ENCODE assay signal across 10 mouse cellular contexts in genomic region chr1:168180622-168181441, GRCm38 (mm10).
DNase-seq lines count a peak whose midpoint lies in the region; ATAC-seq lines count a peak whose summit lies in the region.
"Had no signal": no experiment of that assay in that cellular context is flagged by ENCODE, and none has a peak within 500 bp of the region (broad histone marks: within the 10 kb centered on the region; RNA-seq: fewer than 3 reads in every experiment).

No protein-coding gene starts in this region.

- no peaks in the 10 kb centered on the region for H3K9me3 ChIP-seq in embryonic facial prominence, embryonic 14.5 days (ENCODE audit: control insufficient read depth, low read length)
- no peaks in the 10 kb centered on the region for H3K9me3 ChIP-seq in hindbrain, embryonic 11.5 days (ENCODE audit: control insufficient read depth, low read length)
- H3K9me3 ChIP-seq in limb, embryonic 10.5 days (replicated peaks) = no peaks in the 10 kb centered on the region
- H3K9me3 ChIP-seq: limb, embryonic 13.5 days had no signal

- no peak overlapping the region for H3K4me3 ChIP-seq in embryonic facial prominence, embryonic 14.5 days (ENCODE audit: low read depth, low read length)
- H3K4me3 ChIP-seq in hindbrain, embryonic 11.5 days (ENCODE audit: low read depth, low read length) = no peak overlapping the region
- H3K4me3 ChIP-seq in limb, embryonic 10.5 days = no peak overlapping the region
- H3K4me3 ChIP-seq: limb, embryonic 13.5 days had no signal

- no peak for DNase-seq in frontal cortex, postnatal 25 days (ENCODE audit: low spot score in 2 of 2)
- peak; percentile 79 for DNase-seq in embryonic facial prominence, embryonic 14.5 days (ENCODE audit: low spot score)
- DNase-seq in heart, postnatal 14 days = peak; percentile 78 to 85
- peak; percentile 60 for DNase-seq in lung, postnatal 14 days
- no peak for DNase-seq in hindbrain, embryonic 11.5 days (ENCODE audit: low spot score)
- DNase-seq in limb, embryonic 10.5 days (ENCODE audit: low spot score) = no peak

- ATAC-seq in frontal cortex, adult (ENCODE audit: low TSS enrichment) = peak; percentile 41
- peak; percentile 76; the same call in 1 of the 2 replicates for ATAC-seq in embryonic facial prominence, embryonic 14.5 days (ENCODE audit: low read depth)
- ATAC-seq in activated CD4-positive, CD25-positive, alpha-beta regulatory T cell, adult 4 months = no peak
- no peak for ATAC-seq in hindbrain, embryonic 11.5 days (ENCODE audit: low FRiP score)

- 61% methylated on average over 9 of the region's 9 CpGs for WGBS in embryonic facial prominence, embryonic 14.5 days
- 90% methylated on average over 9 of the region's 9 CpGs for WGBS in hindbrain, embryonic 11.5 days
- 94% methylated on average over 9 of the region's 9 CpGs for WGBS in limb, embryonic 10.5 days

- intact Hi-C loops in heart, postnatal 14 days (cut with DNase I) = no loop called here

- no peak overlapping the region for H3K4me2 ChIP-seq in embryonic facial prominence, embryonic 14.5 days (ENCODE audit: low read depth, low read length)
- H3K4me2 ChIP-seq in hindbrain, embryonic 11.5 days (replicated peaks; ENCODE audit: low read depth, low read length) = no peak overlapping the region
- H3K4me2 ChIP-seq: limb, embryonic 13.5 days had no signal

- peaks cover 8% of the 10 kb centered on the region; the same call in 1 of the 2 replicates for H3K4me1 ChIP-seq in embryonic facial prominence, embryonic 14.5 days (ENCODE audit: control insufficient read depth, insufficient read depth, low read length)
- H3K4me1 ChIP-seq in hindbrain, embryonic 11.5 days (replicated peaks; ENCODE audit: control insufficient read depth, insufficient read depth, low read length) = no peaks in the 10 kb centered on the region
- no peaks in the 10 kb centered on the region for H3K4me1 ChIP-seq in limb, embryonic 10.5 days

- no peak overlapping the region for H3K9ac ChIP-seq in embryonic facial prominence, embryonic 14.5 days (ENCODE audit: low read depth, low read length)
- H3K9ac ChIP-seq in hindbrain, embryonic 11.5 days (ENCODE audit: low read depth, low read length) = no peak overlapping the region
- H3K9ac ChIP-seq: limb, embryonic 13.5 days had no signal

- H3K27me3 ChIP-seq in embryonic facial prominence, embryonic 14.5 days (replicated peaks; ENCODE audit: control insufficient read depth, insufficient read depth, low read length) = no peaks in the 10 kb centered on the region
- H3K27me3 ChIP-seq in hindbrain, embryonic 11.5 days (ENCODE audit: control insufficient read depth, insufficient read depth, low read length) = no peaks in the 10 kb centered on the region
- no peaks in the 10 kb centered on the region for H3K27me3 ChIP-seq in limb, embryonic 10.5 days (ENCODE audit: low read depth, poor library complexity, severe bottlenecking)
- H3K27me3 ChIP-seq: CH12.LX; limb, embryonic 13.5 days had no signal

- no peak overlapping the region; the same call in 1 of the 2 replicates for H3K27ac ChIP-seq in embryonic facial prominence, embryonic 14.5 days (replicated peaks; ENCODE audit: low read depth, low read length)
- H3K27ac ChIP-seq in hindbrain, embryonic 11.5 days (ENCODE audit: low read depth, low read length) = no peak overlapping the region
- H3K27ac ChIP-seq in limb, embryonic 10.5 days = no peak overlapping the region
- H3K27ac ChIP-seq: limb, embryonic 13.5 days had no signal

- peaks cover 33% of the 10 kb centered on the region for H3K36me3 ChIP-seq in embryonic facial prominence, embryonic 14.5 days (ENCODE audit: control insufficient read depth, insufficient read depth, low read length)
- H3K36me3 ChIP-seq in hindbrain, embryonic 11.5 days (ENCODE audit: control insufficient read depth, insufficient read depth, low read length) = peaks cover 6% of the 10 kb centered on the region; the same call in 1 of the 2 replicates
- peaks cover 82% of the 10 kb centered on the region for H3K36me3 ChIP-seq in limb, embryonic 10.5 days

Comparison
In these comparisons a context has a peak if more than half of its experiments do, and no peak if none do; other contexts are left out.
1. ATAC-seq: peak in frontal cortex, adult (single experiment) and embryonic facial prominence, embryonic 14.5 days (single experiment); none in activated CD4-positive, CD25-positive, alpha-beta regulatory T cell, adult 4 months (single experiment) and hindbrain, embryonic 11.5 days (single experiment).
2. DNase-seq: peak in embryonic facial prominence, embryonic 14.5 days (single experiment), heart, postnatal 14 days (2 of 2) and lung, postnatal 14 days (single experiment); none in frontal cortex, postnatal 25 days (0 of 2), hindbrain, embryonic 11.5 days (single experiment) and limb, embryonic 10.5 days (single experiment).